Mouse (Mus musculus): Measurements from ENCODE around the gene Ccr4.

Gene Ccr4

GRCm38 (mm10) chr9:114504816-114505215 is at the start of gene Ccr4:
Ccr4 (minus strand) TSS chr9:114504916.
- no peak for DNase-seq (ENCODE audit: low read depth, low spot score)

- DNase-seq (ENCODE audit: low read depth, low spot score) = no peak
Measured at GRCm38 (mm10) chr9:114553828-114554227, 49.1 kb upstream of the Ccr4 start.

- DNase-seq (ENCODE audit: low read depth, low spot score) = no peak
Measured at GRCm38 (mm10) chr9:114550033-114550432, 45.3 kb upstream of the Ccr4 start.

- DNase-seq (ENCODE audit: low read depth, low spot score) = no peak
Measured at GRCm38 (mm10) chr9:114549117-114549516, 44.4 kb upstream of the Ccr4 start.

- no peak for DNase-seq (ENCODE audit: low read depth, low spot score)
Measured at GRCm38 (mm10) chr9:114548496-114548895, 43.8 kb upstream of the Ccr4 start.

- DNase-seq (ENCODE audit: low read depth, low spot score) = no peak
Measured at GRCm38 (mm10) chr9:114547643-114548077, 42.9 kb upstream of the Ccr4 start.

GRCm38 (mm10) chr9:114546765-114547164 is 42.0 kb upstream of the Ccr4 start:
- no peak for DNase-seq (ENCODE audit: low read depth, low spot score)

GRCm38 (mm10) chr9:114544754-114545393 is 40.2 kb upstream of the Ccr4 start:
- DNase-seq (ENCODE audit: low read depth, low spot score) = no peak

- DNase-seq (ENCODE audit: low read depth, low spot score) = no peak
Measured at GRCm38 (mm10) chr9:114543882-114544753, 39.4 kb upstream of the Ccr4 start.

GRCm38 (mm10) chr9:114541279-114541741 is 36.6 kb upstream of the Ccr4 start:
- DNase-seq (ENCODE audit: low read depth, low spot score) = no peak

GRCm38 (mm10) chr9:114538996-114539563 is 34.4 kb upstream of the Ccr4 start:
- DNase-seq (ENCODE audit: low read depth, low spot score) = no peak

GRCm38 (mm10) chr9:114536628-114537027 is 31.9 kb upstream of the Ccr4 start:
- no peak for DNase-seq (ENCODE audit: low read depth, low spot score)

- no peak for DNase-seq (ENCODE audit: low read depth, low spot score)
Measured at GRCm38 (mm10) chr9:114534747-114535517, 30.2 kb upstream of the Ccr4 start.

- DNase-seq (ENCODE audit: low read depth, low spot score) = no peak
Measured at GRCm38 (mm10) chr9:114533848-114534247, 29.1 kb upstream of the Ccr4 start.

- DNase-seq (ENCODE audit: low read depth, low spot score) = no peak
Measured at GRCm38 (mm10) chr9:114531276-114531675, 26.6 kb upstream of the Ccr4 start.

- no peak for DNase-seq (ENCODE audit: low read depth, low spot score)
Measured at GRCm38 (mm10) chr9:114528680-114529048, 23.9 kb upstream of the Ccr4 start.

- DNase-seq (ENCODE audit: low read depth, low spot score) = peak; percentile 80
Measured at GRCm38 (mm10) chr9:114527992-114528679, 23.4 kb upstream of the Ccr4 start.

- DNase-seq (ENCODE audit: low read depth, low spot score) = peak; percentile 61
Measured at GRCm38 (mm10) chr9:114527085-114527484, 22.4 kb upstream of the Ccr4 start.

- no peak for DNase-seq (ENCODE audit: low read depth, low spot score)
Measured at GRCm38 (mm10) chr9:114526581-114526980, 21.9 kb upstream of the Ccr4 start.

- DNase-seq (ENCODE audit: low read depth, low spot score) = no peak
Measured at GRCm38 (mm10) chr9:114525891-114526290, 21.2 kb upstream of the Ccr4 start.

- no peak for DNase-seq (ENCODE audit: low read depth, low spot score)
Measured at GRCm38 (mm10) chr9:114525073-114525633, 20.4 kb upstream of the Ccr4 start.

Data from WW6 (cell line).